Mouse (Mus musculus): Measurements from ENCODE around the gene Bfsp2.

DNA sequence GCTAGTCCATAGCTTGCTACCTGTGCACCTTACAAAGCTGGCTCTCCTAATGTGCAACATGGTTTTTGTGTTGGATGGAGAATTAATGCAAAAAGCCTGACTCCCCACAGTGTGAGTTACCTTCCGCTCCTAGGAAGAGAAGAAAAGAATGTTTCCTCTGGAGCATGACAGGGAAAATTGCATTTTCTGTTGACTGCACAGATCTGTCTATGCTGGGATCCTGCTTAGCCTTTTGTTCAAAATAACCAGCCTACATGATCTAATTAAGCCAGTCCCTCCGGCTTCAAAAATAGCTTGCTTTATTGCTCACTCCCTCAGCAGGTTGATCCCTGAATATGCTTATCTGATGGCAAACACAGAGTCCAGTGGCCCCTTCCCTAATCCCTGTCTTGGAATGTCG, 59.4 kb downstream of the Bfsp2 start:
- no peak for TF ChIP-seq HCFC1 (IDR thresholded peaks at IDR 0.05; ENCODE audit: borderline replicate concordance, insufficient read depth, low read length)
- TF ChIP-seq CHD2 (IDR thresholded peaks at IDR 0.05; ENCODE audit: low read depth, low read length): no peak

Data from ES-E14 (cell line).